Mouse (Mus musculus): ENCODE data around the gene Oosp1. TPM values are rescaled to one million over a fixed set of nuclear protein-coding genes. Genes with fewer than 3 reads are reported as not detected.

Oosp1 gene
- total RNA-seq (2017) = 7.4 and 12.8 TPM in 2 replicates

- ATAC-seq (replicated peaks; ENCODE audit: low read depth, poor library complexity, severe bottlenecking) = no peak
These were observed at the start of gene Oosp1 for GRCm38 (mm10) chr19:11690839-11691238. TSS of gene Oosp1 (minus strand) at chr19:11691150.

GRCm38 (mm10) chr19:11736455-11736854 is 45.5 kb upstream of the Oosp1 start:
- no peak for ATAC-seq (replicated peaks; ENCODE audit: low read depth, poor library complexity, severe bottlenecking)

GRCm38 (mm10) chr19:11730278-11730677 is 39.3 kb upstream of the Oosp1 start:
- ATAC-seq (replicated peaks; ENCODE audit: low read depth, poor library complexity, severe bottlenecking) = no peak

- peak; percentile 36; the same call in 1 of the 2 replicates for ATAC-seq (replicated peaks; ENCODE audit: low read depth, poor library complexity, severe bottlenecking)
These were observed 36.4 kb upstream of the Oosp1 start for GRCm38 (mm10) chr19:11727304-11727703.

- peak; percentile 56; the same call in 1 of the 2 replicates for ATAC-seq (replicated peaks; ENCODE audit: low read depth, poor library complexity, severe bottlenecking)
These were observed 35.0 kb upstream of the Oosp1 start for GRCm38 (mm10) chr19:11725915-11726314.

- ATAC-seq (replicated peaks; ENCODE audit: low read depth, poor library complexity, severe bottlenecking) = no peak
These were observed 33.3 kb upstream of the Oosp1 start for GRCm38 (mm10) chr19:11724275-11724674.

- no peak for ATAC-seq (replicated peaks; ENCODE audit: low read depth, poor library complexity, severe bottlenecking)
These were observed 32.9 kb upstream of the Oosp1 start for GRCm38 (mm10) chr19:11723870-11724269.

GRCm38 (mm10) chr19:11720071-11720470 is 29.1 kb upstream of the Oosp1 start:
- no peak for ATAC-seq (replicated peaks; ENCODE audit: low read depth, poor library complexity, severe bottlenecking)

GRCm38 (mm10) chr19:11712451-11712850 is 21.5 kb upstream of the Oosp1 start:
- ATAC-seq (replicated peaks; ENCODE audit: low read depth, poor library complexity, severe bottlenecking) = no peak

- ATAC-seq (replicated peaks; ENCODE audit: low read depth, poor library complexity, severe bottlenecking) = peak; percentile 72
These were observed 7.4 kb upstream of the Oosp1 start for GRCm38 (mm10) chr19:11698342-11698741.

GRCm38 (mm10) chr19:11696755-11697154 is 5.8 kb upstream of the Oosp1 start, which contains the start of gene Oosp3:
TSS of gene Oosp3 (plus strand) at chr19:11697055.
- ATAC-seq (replicated peaks; ENCODE audit: low read depth, poor library complexity, severe bottlenecking) = no peak

GRCm38 (mm10) chr19:11691454-11691853 is 504 bp upstream of the Oosp1 start:
- no peak for ATAC-seq (replicated peaks; ENCODE audit: low read depth, poor library complexity, severe bottlenecking)

- no peak for ATAC-seq (replicated peaks; ENCODE audit: low read depth, poor library complexity, severe bottlenecking)
These were observed 29.4 kb downstream of the Oosp1 start for GRCm38 (mm10) chr19:11661562-11661961.

- ATAC-seq (replicated peaks; ENCODE audit: low read depth, poor library complexity, severe bottlenecking) = no peak
These were observed 30.5 kb downstream of the Oosp1 start, which contains the start of gene Oosp2 for GRCm38 (mm10) chr19:11660459-11660858. TSS of gene Oosp2 (minus strand) at chr19:11660559.

- ATAC-seq (replicated peaks; ENCODE audit: low read depth, poor library complexity, severe bottlenecking) = peak; percentile 86
These were observed 31.8 kb downstream of the Oosp1 start for GRCm38 (mm10) chr19:11659142-11659541.

GRCm38 (mm10) chr19:11649564-11649963 is 41.4 kb downstream of the Oosp1 start:
- ATAC-seq (replicated peaks; ENCODE audit: low read depth, poor library complexity, severe bottlenecking) = no peak

GRCm38 (mm10) chr19:11646166-11646565 is 44.8 kb downstream of the Oosp1 start:
- peak; percentile 58 for ATAC-seq (replicated peaks; ENCODE audit: low read depth, poor library complexity, severe bottlenecking)

GRCm38 (mm10) chr19:11640732-11641131 is 50.2 kb downstream of the Oosp1 start, which contains the start of gene Ms4a3:
TSS of gene Ms4a3 (minus strand) at chr19:11640851.
- peak; percentile 56 for ATAC-seq (replicated peaks; ENCODE audit: low read depth, poor library complexity, severe bottlenecking)

GRCm38 (mm10) chr19:11639038-11639437 is 51.9 kb downstream of the Oosp1 start:
- ATAC-seq (replicated peaks; ENCODE audit: low read depth, poor library complexity, severe bottlenecking) = no peak

GRCm38 (mm10) chr19:11635572-11635971 is 55.4 kb downstream of the Oosp1 start:
- ATAC-seq (replicated peaks; ENCODE audit: low read depth, poor library complexity, severe bottlenecking) = peak; percentile 76

- ATAC-seq (replicated peaks; ENCODE audit: low read depth, poor library complexity, severe bottlenecking) = peak; percentile 48; the same call in 1 of the 2 replicates
These were observed 56.6 kb downstream of the Oosp1 start for GRCm38 (mm10) chr19:11634330-11634729.

- no peak for ATAC-seq (replicated peaks; ENCODE audit: low read depth, poor library complexity, severe bottlenecking)
These were observed 57.2 kb downstream of the Oosp1 start for GRCm38 (mm10) chr19:11633732-11634131.
